Mouse (Mus musculus) 3T3-L1 (cell line): ENCODE results near the gene Szrd1.

ENCODE experiments used
- DNase-seq: peaks from one replicate; pipeline ENCODE4 v3.0.0-alpha.2; 2015; ENCODE audit warnings: low read depth, low spot score

The Szrd1 gene

DNA sequence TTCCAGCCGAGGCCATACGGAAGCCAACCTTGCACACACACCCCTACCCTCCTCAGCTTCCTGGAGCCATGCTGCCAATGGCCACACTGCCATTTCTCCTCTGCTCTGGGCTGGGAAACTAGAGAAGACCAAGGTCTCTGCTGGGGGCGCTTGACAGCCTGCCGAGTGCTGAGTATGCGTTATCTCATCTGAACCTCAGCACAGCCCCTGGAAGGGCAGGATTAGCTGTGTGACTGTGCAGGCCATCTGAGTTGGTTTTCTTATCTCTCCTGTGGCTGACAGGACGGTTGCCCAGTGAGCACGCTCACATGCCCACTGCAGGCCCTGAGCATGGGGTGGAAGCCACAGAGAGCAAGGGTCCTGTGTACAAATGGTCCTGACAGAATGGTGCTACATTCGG lies 70.9 kb downstream of the Szrd1 start:
- DNase-seq = no peak

- DNase-seq = no peak
These were observed 72.0 kb downstream of the Szrd1 start for GRCm38 (mm10) chr4:141067516-141068046.

- no peak for DNase-seq
These were observed 72.7 kb downstream of the Szrd1 start for GRCm38 (mm10) chr4:141066709-141067515.

GRCm38 (mm10) chr4:141065123-141065522 lies 74.5 kb downstream of the Szrd1 start:
- peak; percentile 93 for DNase-seq

GRCm38 (mm10) chr4:141064104-141064659 lies 75.4 kb downstream of the Szrd1 start:
- no peak for DNase-seq
